Mouse (Mus musculus) midbrain, embryonic 10.5 days (tissue): ENCODE measurements around the gene Sema4b. TPM values are rescaled to one million over a fixed set of nuclear protein-coding genes. Genes with fewer than 3 reads are reported as not detected.

Experiments used
- DNase-seq: peaks from one replicate; pipeline ENCODE4 v3.0.0-alpha.2; 2017; ENCODE audit warnings: low spot score
- H3K27ac ChIP-seq: fragments of 300-500 bp; sonication (generic); replicated peaks from 2 replicates; pipeline ENCODE4 v1.5.1; 2016; ENCODE audit warnings: mild to moderate bottlenecking
- H3K27me3 ChIP-seq: fragments of 300-500 bp; sonication (generic); 2 replicates; pipeline ENCODE4 v1.6.1; 2016; ENCODE audit warnings: low read depth, mild to moderate bottlenecking; ENCODE audit not compliant: poor library complexity, severe bottlenecking
- H3K36me3 ChIP-seq: fragments of 300-500 bp; sonication (generic); 2 replicates; pipeline ENCODE4 v1.6.1; 2016; ENCODE audit warnings: mild to moderate bottlenecking, moderate library complexity
- H3K4me1 ChIP-seq: fragments of 300-500 bp; sonication (generic); 2 replicates; pipeline ENCODE4 v1.6.1; 2016
- H3K4me3 ChIP-seq: fragments of 300-500 bp; sonication (generic); 2 replicates; pipeline ENCODE4 v1.5.1; 2016; ENCODE audit warnings: mild to moderate bottlenecking, moderate library complexity
- H3K9me3 ChIP-seq: fragments of 300-500 bp; sonication (generic); replicated peaks from 2 replicates; pipeline ENCODE4 v1.6.1; 2016; ENCODE audit warnings: mild to moderate bottlenecking
- WGBS: fragments of 180-500 bp; shearing (Covaris S2); methylation state at CpG from one replicate; pipeline ENCODE4 v1.1.7; 2016; 5-methylcytosine and 5-hydroxymethylcytosine counted together
- polyA plus RNA-seq: library from polyadenylated mRNA; unstranded; fragments of >200 nt; fragmentation: Nextera tagmentation; extraction: Ambion mirVana; gene quantifications from 2 replicates; pipeline ENCODE4 v1.2.1, GENCODE M21; 2016

Sema4b gene
- polyA plus RNA-seq, 1 experiment from 2014 or later, result 12.6 TPM

DNA sequence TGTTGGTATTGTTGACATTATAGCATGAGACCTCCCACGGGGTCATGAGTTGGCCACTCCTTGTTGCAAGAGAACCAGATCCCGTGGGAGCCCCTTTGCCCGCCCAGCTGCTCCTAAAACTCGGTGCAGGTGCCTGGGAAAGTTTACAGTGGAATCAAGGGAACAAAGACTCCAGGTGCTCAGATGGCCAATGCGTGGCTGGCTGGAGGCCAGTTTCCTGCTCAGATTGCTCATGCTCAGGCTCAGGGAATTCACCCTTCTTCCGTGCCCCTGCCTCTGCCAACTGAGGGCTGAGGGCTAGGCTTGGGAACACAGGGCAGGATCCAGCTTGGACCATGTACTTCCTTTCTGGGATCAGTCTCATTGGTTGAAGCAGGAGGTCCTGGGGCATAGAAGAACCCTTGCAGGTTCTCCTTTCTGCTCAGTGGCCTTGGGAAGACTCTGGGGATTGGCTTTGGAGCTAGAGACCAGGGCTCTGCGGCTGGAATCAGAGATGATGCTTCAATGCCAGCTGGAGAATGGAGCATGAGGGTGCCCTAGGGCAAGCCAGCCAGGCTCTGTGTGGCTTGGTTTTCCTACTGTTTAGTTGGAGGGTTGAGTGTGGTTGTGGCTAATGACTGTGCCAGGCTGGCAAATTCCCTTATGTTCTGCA, 26.2 kb upstream of the Sema4b start:
- Histone ChIP-seq H3K36me3 (no peaks in the 10 kb centered on the region), H3K27me3 (no peaks in the 10 kb centered on the region)
- WGBS, result 83% methylated on average over 7 of the region's 7 CpGs

DNA sequence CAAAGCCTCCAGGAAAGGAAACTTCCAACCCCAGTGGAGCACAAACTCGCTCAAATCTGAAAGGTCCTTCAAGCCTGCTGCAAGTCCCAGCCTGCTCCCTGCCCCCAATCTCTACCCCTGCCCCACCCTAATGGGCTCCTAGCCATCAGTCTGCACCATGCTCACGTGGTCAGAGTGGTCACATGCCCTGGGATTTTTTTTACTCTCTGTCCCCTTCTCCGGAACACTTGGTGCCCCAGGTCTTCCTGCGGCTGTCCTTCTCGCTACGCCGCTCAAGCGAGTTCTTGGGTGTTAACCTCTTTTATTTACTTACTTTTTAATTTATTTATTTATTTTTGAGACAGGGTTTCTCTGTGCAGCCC, 25.7 kb upstream of the Sema4b start:
- 75% methylated on average over 8 of the region's 8 CpGs for WGBS
- Histone ChIP-seq H3K4me1 (peaks cover 10% of the 10 kb centered on the region), H3K9me3 (no peaks in the 10 kb centered on the region), H3K27ac (no peak overlapping the region), H3K4me3 (no peak overlapping the region), H3K36me3 (no peaks in the 10 kb centered on the region), H3K27me3 (no peaks in the 10 kb centered on the region)
- no peak for DNase-seq

More for the DNA sequence above, 26.2 kb upstream of the Sema4b start:
- no peaks in the 10 kb centered on the region for H3K9me3 ChIP-seq
- H3K27ac ChIP-seq, result no peak overlapping the region
- H3K4me1 ChIP-seq, result peaks cover 10% of the 10 kb centered on the region
- H3K4me3 ChIP-seq, result no peak overlapping the region
- DNase-seq, result no peak

DNA sequence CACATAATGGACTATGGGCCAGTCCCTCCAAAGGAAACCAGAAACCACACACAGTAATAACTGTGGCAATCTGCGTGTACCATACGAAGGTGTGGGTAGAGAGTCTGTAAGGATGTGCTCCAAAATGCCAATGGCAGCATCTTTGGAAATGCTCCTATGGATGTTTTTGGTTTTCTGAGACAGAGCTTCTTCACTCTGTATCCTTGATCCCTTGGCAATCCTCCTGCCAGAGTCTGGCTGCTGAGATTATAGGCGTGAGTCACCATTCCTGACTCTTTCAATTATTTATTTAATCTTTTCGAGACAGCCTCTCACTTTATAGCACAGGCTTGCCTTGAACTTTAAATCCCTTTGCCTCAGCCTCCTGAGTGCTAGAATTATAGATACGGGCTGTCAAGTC, 21.2 kb upstream of the Sema4b start:
- WGBS, result 90% methylated on average over 5 of the region's 5 CpGs
- H3K4me1 ChIP-seq, result no peaks in the 10 kb centered on the region
- DNase-seq, result no peak
- H3K27me3 ChIP-seq, result no peaks in the 10 kb centered on the region
- no peak overlapping the region for H3K27ac ChIP-seq
- no peaks in the 10 kb centered on the region for H3K36me3 ChIP-seq
- H3K9me3 ChIP-seq, result no peaks in the 10 kb centered on the region
- no peak overlapping the region for H3K4me3 ChIP-seq

DNA sequence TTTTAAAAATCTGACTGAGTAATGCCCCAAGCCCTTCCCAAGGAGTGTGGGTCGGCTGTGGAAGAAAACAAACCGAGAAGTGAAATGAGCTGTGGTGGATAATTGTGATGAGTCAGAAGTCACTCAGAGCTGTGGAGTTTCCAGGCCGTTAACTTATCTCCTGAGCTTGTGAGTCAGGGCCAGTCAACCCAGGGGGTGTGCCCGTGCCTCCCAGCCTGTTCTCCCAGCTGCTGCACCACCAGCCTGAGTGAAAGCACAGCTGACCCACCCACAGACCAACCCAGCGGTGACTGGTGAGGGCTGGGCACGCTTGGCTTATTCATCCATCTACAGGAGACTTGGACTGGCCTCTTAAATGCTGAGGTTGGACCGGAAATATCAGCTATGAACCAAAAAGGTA, 19.9 kb upstream of the Sema4b start:
- Histone ChIP-seq H3K4me1 (peaks cover 7% of the 10 kb centered on the region), H3K27me3 (no peaks in the 10 kb centered on the region), H3K27ac (no peak overlapping the region), H3K4me3 (no peak overlapping the region), H3K9me3 (no peaks in the 10 kb centered on the region), H3K36me3 (no peaks in the 10 kb centered on the region)
- DNase-seq, result no peak
- WGBS, result 71% methylated on average over 7 of the region's 7 CpGs

DNA sequence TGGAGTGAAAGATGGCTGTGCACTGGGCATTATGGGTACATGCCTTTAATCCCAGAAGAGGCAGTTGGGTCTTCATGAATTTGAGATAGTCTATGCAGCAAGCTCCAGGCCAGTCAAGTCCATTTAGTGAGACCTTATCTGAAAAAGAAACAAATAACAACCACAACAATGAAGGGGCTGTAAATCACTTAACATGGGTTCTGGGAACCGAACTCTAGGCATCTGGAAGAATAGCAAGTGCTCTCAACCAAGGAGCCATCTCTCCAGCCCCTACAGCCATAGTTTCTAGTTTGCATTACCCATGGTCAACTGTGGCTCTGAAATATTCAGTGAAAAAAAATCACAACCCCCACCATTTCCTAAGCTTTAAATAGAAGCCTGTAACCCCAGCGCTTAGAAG, 16.8 kb upstream of the Sema4b start:
- H3K9me3 ChIP-seq, result no peaks in the 10 kb centered on the region
- WGBS, result 89% methylated on average over 2 of the region's 2 CpGs
- H3K4me1 ChIP-seq, result peaks cover 7% of the 10 kb centered on the region
- H3K4me3 ChIP-seq, result no peak overlapping the region
- H3K27me3 ChIP-seq, result no peaks in the 10 kb centered on the region
- H3K27ac ChIP-seq, result no peak overlapping the region
- DNase-seq, result no peak
- no peaks in the 10 kb centered on the region for H3K36me3 ChIP-seq

DNA sequence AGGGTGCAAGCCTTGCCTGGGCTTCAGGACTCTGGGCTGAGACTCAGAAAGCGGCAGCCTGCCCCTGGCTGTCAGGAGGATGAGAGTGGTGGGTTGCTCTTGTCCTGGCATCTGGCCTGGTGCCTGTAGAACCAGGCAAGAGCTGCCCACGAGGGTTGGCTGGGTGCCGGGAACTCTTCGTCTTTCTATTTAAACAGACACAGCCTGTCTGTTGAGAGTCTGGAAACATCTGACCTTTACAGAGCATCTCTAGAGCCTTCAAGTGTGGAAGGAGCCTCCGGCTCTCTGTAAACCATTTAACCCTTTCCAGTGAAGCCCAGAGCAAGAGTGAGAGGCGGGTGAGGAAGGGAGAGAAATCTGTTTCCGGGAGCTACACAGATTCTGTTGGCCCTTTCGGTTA, 15.3 kb upstream of the Sema4b start:
- Histone ChIP-seq H3K4me1 (peaks cover 7% of the 10 kb centered on the region), H3K27me3 (no peaks in the 10 kb centered on the region), H3K9me3 (no peaks in the 10 kb centered on the region), H3K36me3 (no peaks in the 10 kb centered on the region), H3K27ac (0 out of 2 replicates have a peak overlapping the region, but pooled peaks have one; percentile 13), H3K4me3 (no peak overlapping the region)
- DNase-seq, result no peak
- WGBS, result 54% methylated on average over 8 of the region's 8 CpGs

DNA sequence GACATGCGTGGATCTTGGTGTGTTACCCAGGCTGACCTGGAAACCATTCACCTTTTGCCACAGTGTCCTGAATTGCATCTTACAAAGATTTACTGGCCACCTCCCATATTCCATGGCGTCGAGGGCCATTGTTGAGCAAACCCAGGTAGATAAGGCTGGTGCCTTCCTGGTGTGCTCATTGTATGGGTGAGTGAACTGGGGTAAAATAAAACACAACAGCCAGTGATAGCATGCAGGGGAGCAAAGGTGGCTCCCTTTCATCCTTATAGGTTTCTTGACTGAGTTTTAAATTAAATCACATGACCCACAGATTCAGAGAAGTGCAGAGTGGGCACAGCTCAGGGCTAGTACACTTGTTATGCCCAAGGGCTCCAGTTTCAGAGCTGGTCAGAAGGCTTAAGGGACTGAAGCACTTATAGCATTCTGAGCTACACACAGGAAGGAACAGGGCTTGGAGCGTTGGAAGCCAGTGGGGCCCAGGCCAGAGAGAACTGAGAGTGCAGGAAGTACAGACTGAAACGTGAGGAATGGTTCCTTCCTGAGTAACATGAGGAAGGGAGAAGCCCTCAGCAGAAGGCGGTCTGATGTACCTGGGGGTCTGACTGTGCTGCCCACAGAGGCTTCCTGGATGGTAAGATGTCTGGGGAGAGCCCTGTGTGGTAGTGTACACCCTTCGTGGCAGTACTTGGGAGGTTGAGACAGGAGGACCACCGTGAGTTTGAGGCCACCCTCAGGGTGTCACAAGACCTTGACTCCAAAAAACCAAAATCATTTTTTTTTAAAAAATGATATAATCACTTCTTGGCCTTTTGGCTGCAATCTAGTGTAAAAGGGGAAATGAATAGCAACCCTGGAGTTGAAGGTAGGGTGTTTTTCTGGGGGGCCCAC, 14.3 kb upstream of the Sema4b start:
- Histone ChIP-seq H3K36me3 (no peaks in the 10 kb centered on the region), H3K27ac (no peak overlapping the region), H3K27me3 (no peaks in the 10 kb centered on the region), H3K4me1 (peaks cover 7% of the 10 kb centered on the region), H3K4me3 (no peak overlapping the region), H3K9me3 (no peaks in the 10 kb centered on the region)
- 77% methylated on average over 8 of the region's 8 CpGs for WGBS
- DNase-seq, result no peak

DNA sequence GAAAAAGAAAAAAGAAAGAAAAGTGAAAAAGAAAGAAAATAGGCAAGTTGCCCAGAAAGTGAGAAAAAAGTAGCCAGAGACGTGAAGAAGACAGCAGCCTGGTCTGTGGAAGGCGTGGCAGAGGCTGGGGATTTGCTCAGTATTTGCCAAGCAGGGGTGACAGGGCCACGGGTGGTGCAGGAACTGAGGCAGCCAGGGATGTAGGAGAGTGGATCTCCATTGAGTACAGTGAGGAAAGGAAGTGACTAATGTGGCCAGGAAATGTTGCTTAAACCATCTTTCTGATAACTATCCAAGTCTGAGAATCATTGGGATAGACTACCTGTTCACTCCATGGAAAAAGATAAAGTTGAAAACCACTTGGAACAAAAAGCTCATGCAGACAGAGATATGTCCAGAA, 10.5 kb upstream of the Sema4b start:
- 69% methylated on average over 3 of the region's 3 CpGs for WGBS

DNA sequence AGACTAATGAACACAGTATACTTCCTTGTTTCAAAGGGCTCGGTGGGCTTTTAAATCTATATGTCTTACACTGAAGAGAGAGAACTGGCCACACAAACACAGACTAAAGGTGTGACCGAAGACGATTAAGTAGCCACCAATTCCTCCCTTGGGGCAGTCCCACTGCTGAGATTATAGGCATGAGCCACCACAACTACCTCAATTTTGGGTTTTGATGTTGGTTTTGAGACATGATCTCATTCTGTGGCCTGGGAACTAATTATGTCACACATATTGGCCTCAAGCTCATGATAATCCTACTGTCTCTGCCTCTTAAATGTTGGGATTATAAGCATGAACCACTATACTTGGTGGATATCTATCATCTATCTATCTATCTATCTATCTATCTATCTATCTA, 9.2 kb upstream of the Sema4b start:
- Histone ChIP-seq H3K27me3 (no peaks in the 10 kb centered on the region), H3K9me3 (no peaks in the 10 kb centered on the region), H3K4me1 (no peaks in the 10 kb centered on the region), H3K36me3 (no peaks in the 10 kb centered on the region), H3K4me3 (no peak overlapping the region), H3K27ac (no peak overlapping the region)
- DNase-seq, result no peak
- WGBS, result 96% methylated on average over 3 of the region's 3 CpGs

More for the DNA sequence above, 10.5 kb upstream of the Sema4b start:
- Histone ChIP-seq H3K4me3 (no peak overlapping the region), H3K36me3 (no peaks in the 10 kb centered on the region), H3K27ac (no peak overlapping the region), H3K9me3 (no peaks in the 10 kb centered on the region), H3K4me1 (peaks cover 5% of the 10 kb centered on the region), H3K27me3 (no peaks in the 10 kb centered on the region)
- no peak for DNase-seq

DNA sequence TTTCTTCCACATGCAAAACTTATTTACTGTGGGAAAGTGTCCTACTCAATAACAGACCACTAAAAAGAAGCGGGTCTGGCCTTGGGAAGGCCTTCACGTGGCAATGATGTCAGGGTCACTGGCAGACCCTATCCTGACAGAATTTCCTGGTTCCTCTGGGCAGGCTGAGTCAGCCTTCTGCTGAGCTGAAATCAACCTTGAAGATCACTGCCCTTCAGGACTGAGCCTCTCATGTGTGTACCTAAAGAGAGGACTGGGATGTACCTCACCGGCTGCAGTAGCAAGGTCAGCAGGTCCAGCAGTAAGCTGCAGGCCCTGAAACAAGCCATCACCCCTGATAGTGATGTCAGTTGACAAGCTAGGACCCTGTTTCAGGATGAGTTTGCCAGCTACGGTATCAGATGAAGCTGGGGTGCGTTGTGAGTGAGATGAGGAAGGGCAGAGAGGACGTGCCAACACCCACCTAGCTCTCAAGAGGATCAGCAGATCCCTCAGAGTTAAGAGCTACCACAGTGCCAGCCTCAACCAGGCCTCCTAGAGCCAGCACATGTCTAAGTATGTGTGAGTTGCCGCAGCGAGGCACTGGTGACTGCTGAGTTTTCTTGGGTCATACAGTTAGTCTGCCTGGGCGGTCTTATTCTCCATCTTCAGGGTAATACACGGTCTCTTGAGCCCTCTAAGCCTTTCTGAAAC, 8.5 kb upstream of the Sema4b start:
- WGBS, result 92% methylated on average over 10 of the region's 10 CpGs
- no peak overlapping the region for H3K27ac ChIP-seq

DNA sequence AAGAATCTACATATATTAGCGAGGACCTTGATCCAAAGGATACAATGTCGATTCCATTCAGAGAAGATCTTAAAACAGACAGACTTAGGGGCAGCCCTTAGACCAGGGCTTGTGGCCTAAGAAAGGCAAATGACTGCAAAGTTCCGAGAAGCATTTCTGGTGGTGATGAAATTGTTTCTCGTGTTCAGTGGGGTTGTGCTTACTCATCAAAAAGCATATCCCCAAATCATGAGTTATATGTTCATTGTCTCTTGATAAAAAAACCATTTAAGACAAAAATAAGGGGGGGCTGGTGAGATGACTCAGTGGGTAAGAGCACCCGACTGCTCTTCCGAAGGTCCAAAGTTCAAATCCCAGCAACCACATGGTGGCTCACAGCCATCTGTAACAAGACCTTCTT, 7.3 kb upstream of the Sema4b start:
- no peak for DNase-seq
- Histone ChIP-seq H3K36me3 (no peaks in the 10 kb centered on the region), H3K9me3 (no peaks in the 10 kb centered on the region), H3K4me1 (no peaks in the 10 kb centered on the region), H3K4me3 (no peak overlapping the region), H3K27me3 (no peaks in the 10 kb centered on the region), H3K27ac (no peak overlapping the region)
- 90% methylated on average over 6 of the region's 6 CpGs for WGBS

More for the DNA sequence above, 8.5 kb upstream of the Sema4b start:
- no peaks in the 10 kb centered on the region for H3K36me3 ChIP-seq
- H3K9me3 ChIP-seq, result no peaks in the 10 kb centered on the region
- H3K4me1 ChIP-seq, result no peaks in the 10 kb centered on the region
- H3K4me3 ChIP-seq, result no peak overlapping the region
- H3K27me3 ChIP-seq, result no peaks in the 10 kb centered on the region
- no peak for DNase-seq

DNA sequence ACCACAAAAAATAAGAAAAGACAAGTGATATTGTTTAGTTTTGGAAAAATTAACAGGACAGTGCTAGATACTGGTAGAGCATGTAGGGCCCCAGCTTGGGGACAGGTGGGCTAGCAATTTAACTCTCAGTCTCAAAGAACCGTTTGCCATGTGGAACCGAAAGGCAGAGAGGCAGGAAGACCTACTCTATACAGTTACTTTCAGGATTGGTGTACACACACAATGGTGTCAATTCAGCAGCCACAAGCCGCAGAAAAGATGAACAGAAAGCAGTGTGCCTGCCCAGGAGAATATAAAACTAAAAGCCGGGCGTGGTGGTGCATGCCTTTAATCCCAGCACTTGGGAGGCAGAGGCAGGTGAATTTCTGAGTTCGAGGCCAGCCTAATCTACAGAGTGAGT, 6.9 kb upstream of the Sema4b start:
- Histone ChIP-seq H3K27ac (no peak overlapping the region), H3K27me3 (no peaks in the 10 kb centered on the region), H3K4me3 (no peak overlapping the region), H3K36me3 (no peaks in the 10 kb centered on the region), H3K9me3 (no peaks in the 10 kb centered on the region), H3K4me1 (peaks cover under 1% of the 10 kb centered on the region; the same call in 1 of the 2 replicates)
- no peak for DNase-seq
- 93% methylated on average over 6 of the region's 6 CpGs for WGBS

DNA sequence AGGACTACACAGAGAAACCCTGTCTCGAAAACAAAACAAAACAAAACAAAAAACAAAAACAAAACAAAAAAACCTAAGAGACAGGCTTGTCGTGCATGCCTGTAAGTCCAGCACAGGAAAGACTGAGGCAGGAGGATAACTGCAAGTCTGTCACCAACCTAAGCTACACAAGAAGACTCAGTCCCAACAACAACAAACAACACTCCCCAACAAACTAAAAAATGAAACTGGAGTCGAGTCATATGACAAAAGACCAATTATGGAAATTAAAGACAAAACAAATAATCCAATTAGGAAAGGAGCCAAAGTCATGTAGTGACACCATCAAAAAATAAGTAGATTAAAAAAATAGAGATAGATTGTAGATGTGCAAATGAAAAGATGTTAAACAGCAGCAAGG, 6.4 kb upstream of the Sema4b start:
- DNase-seq, result no peak
- no peak overlapping the region for H3K27ac ChIP-seq
- H3K4me1 ChIP-seq, result peaks cover 4% of the 10 kb centered on the region; the same call in 1 of the 2 replicates
- WGBS, result 78% methylated on average over 3 of the region's 3 CpGs
- H3K36me3 ChIP-seq, result no peaks in the 10 kb centered on the region
- H3K4me3 ChIP-seq, result no peak overlapping the region
- H3K9me3 ChIP-seq, result no peaks in the 10 kb centered on the region
- 0 out of 2 replicates have a peak, but pooled peaks cover 2% of the 10 kb centered on the region for H3K27me3 ChIP-seq
